Mouse (Mus musculus) limb, embryonic 13.5 days (tissue): Measurements from ENCODE around the gene Tbl1x. TPM values are rescaled to one million over a fixed set of nuclear protein-coding genes. Genes with fewer than 3 reads are reported as not detected.

ENCODE experiments used
- ATAC-seq: fragments of 200-750 bp; cut with Nextera tagmentation; 2 replicates; pipeline ENCODE4 v1.8.0; 2017; ENCODE audit warnings: low read depth, moderate number of reproducible peaks, moderate TSS enrichment; ENCODE audit not compliant: low FRiP score
- H3K27ac ChIP-seq: fragments of 300-500 bp; sonication (generic); 2 replicates; pipeline ENCODE4 v1.5.1; 2015; ENCODE audit warnings: inconsistent platforms, mild to moderate bottlenecking, moderate library complexity
- H3K27me3 ChIP-seq: fragments of 300-500 bp; sonication (generic); 2 replicates; pipeline ENCODE4 v1.6.1; 2015; ENCODE audit warnings: mild to moderate bottlenecking, inconsistent platforms
- H3K36me3 ChIP-seq: fragments of 300-500 bp; sonication (generic); 2 replicates; pipeline ENCODE4 v1.6.1; 2015; ENCODE audit warnings: inconsistent platforms, mild to moderate bottlenecking, moderate library complexity
- H3K4me1 ChIP-seq: fragments of 300-500 bp; sonication (generic); 2 replicates; pipeline ENCODE4 v1.6.1; 2015; ENCODE audit warnings: inconsistent platforms
- H3K4me2 ChIP-seq: fragments of 300-500 bp; sonication (generic); replicated peaks from 2 replicates; pipeline ENCODE4 v1.6.1; 2015; ENCODE audit warnings: inconsistent platforms, mild to moderate bottlenecking, moderate library complexity
- H3K4me3 ChIP-seq: fragments of 300-500 bp; sonication (generic); 2 replicates; pipeline ENCODE4 v1.5.1; 2015; ENCODE audit warnings: moderate library complexity, mild to moderate bottlenecking, inconsistent platforms
- H3K9ac ChIP-seq: fragments of 300-500 bp; sonication (generic); 2 replicates; pipeline ENCODE4 v1.6.1; 2015; ENCODE audit warnings: mild to moderate bottlenecking, inconsistent platforms
- H3K9me3 ChIP-seq: fragments of 300-500 bp; sonication (generic); 2 replicates; pipeline ENCODE4 v1.6.1; 2016; ENCODE audit warnings: inconsistent platforms
- WGBS: fragments of 180-500 bp; shearing (Covaris S2); methylation state at CpG from one replicate; pipeline ENCODE4 v1.1.7; 2015; 5-methylcytosine and 5-hydroxymethylcytosine counted together
- polyA plus RNA-seq: library from polyadenylated mRNA; unstranded; fragments of >200 nt; fragmentation: Nextera tagmentation; extraction: Ambion mirVana; gene quantifications from 2 replicates; pipeline ENCODE4 v1.2.1, GENCODE M21; 2015

Gene Tbl1x
- polyA plus RNA-seq, 1 experiment from 2014 or later: 84.0 TPM

DNA sequence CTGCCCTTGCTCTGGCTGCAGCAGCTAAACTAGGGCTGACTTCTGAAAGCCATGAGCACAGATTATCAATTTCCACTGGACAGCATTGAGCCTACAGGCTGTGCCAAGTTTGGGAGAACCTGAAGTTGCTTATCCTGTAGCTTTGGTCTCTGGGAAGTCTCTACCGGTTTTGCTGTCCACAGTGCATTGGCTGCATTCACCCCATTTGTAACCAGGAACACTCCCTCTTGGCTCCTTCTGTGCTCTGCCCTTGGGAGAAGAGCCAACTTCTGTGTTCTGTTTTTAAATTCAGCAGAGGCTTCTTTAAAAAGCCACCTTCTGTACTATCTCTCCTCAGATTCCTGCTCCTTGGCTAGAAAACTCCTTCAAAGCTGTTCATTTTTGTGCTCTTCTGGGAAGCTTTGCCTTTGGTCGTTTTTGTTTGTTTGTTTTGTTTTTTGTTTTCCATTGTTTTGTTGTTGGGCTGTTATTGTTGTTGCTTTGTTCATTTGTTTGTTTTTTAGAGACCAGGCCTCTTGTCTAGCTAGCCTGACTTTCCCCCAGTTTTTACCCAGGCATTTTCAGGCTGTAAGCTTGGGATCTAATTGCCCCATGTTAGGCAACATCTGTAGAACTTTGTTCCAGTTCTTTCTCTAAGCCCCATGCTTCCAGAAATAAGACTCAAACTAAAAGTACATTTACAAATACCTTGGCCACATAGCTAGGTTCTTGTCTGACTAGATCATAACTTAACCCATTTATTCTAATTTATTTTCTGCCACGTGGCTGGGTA lies 159.2 kb downstream of the Tbl1x start:
- no peak overlapping the region for H3K4me3 ChIP-seq
- 61% methylated on average over 3 of the region's 3 CpGs for WGBS
- ATAC-seq: no peak
- H3K27me3 ChIP-seq: no peaks in the 10 kb centered on the region
- no peaks in the 10 kb centered on the region for H3K36me3 ChIP-seq
- H3K4me2 ChIP-seq: no peak overlapping the region
- H3K4me1 ChIP-seq: no peaks in the 10 kb centered on the region
- no peak overlapping the region for H3K9ac ChIP-seq
- H3K9me3 ChIP-seq: no peaks in the 10 kb centered on the region
- H3K27ac ChIP-seq: no peak overlapping the region
